Mouse (Mus musculus): ENCODE measurements at regions not wholly inside any gene's neighbourhood (a gene's known extent, or its start where the extent isn't known, plus 50 kb on each side); places are given as distances from the start of the nearest gene placed in this dataset.

GRCm38 (mm10) chr12:29439343-29440019 lies 88.7 kb upstream of the Myt1l start:
- TF ChIP-seq CTCF (conservative IDR thresholded peaks at IDR 0.05; ENCODE audit: insufficient read depth, insufficient read length, low read depth, low read length) (no peak), POLR2A (IDR thresholded peaks at IDR 0.05; ENCODE audit: low read depth, low read length) (no peak)

Measured in kidney, adult 2 months (tissue).